Mouse (Mus musculus) neural tube, embryonic 11.5 days (tissue): Measurements from ENCODE around the gene Figla. TPM values are rescaled to one million over a fixed set of nuclear protein-coding genes. Genes with fewer than 3 reads are reported as not detected.

ENCODE experiments used
- ATAC-seq: fragments of 200-750 bp; cut with Nextera tagmentation; 2 replicates; pipeline ENCODE4 v1.8.0; 2017; ENCODE audit warnings: moderate number of reproducible peaks, mild to moderate bottlenecking, moderate TSS enrichment, moderate library complexity; ENCODE audit not compliant: insufficient read depth, low FRiP score, low TSS enrichment
- DNase-seq: peaks from one replicate; pipeline ENCODE4 v3.0.0-alpha.2; 2015; ENCODE audit warnings: low spot score
- H3K27ac ChIP-seq: fragments of 300-500 bp; sonication (generic); 2 replicates; pipeline ENCODE4 v1.5.1; 2014; ENCODE audit warnings: low read depth, mild to moderate bottlenecking, low read length
- H3K27me3 ChIP-seq: fragments of 300-500 bp; sonication (generic); 2 replicates; pipeline ENCODE4 v1.6.1; 2014; ENCODE audit warnings: mild to moderate bottlenecking, low read length, mixed read lengths; ENCODE audit not compliant: control insufficient read depth, insufficient read depth
- H3K36me3 ChIP-seq: fragments of 300-500 bp; sonication (generic); 2 replicates; pipeline ENCODE4 v1.6.1; 2014; ENCODE audit warnings: mild to moderate bottlenecking, low read length, moderate library complexity, mixed read lengths; ENCODE audit not compliant: control insufficient read depth, insufficient read depth
- H3K4me1 ChIP-seq: fragments of 300-500 bp; sonication (generic); 2 replicates; pipeline ENCODE4 v1.6.1; 2014; ENCODE audit warnings: low read length, mixed read lengths; ENCODE audit not compliant: control insufficient read depth, insufficient read depth
- H3K4me2 ChIP-seq: fragments of 300-500 bp; sonication (generic); 2 replicates; pipeline ENCODE4 v1.6.1; 2014; ENCODE audit warnings: low read depth, mild to moderate bottlenecking, moderate library complexity
- H3K4me3 ChIP-seq: fragments of 300-500 bp; sonication (generic); 2 replicates; pipeline ENCODE4 v1.5.1; 2014; ENCODE audit warnings: low read depth, low read length
- H3K9ac ChIP-seq: fragments of 300-500 bp; sonication (generic); 2 replicates; pipeline ENCODE4 v1.6.1; 2014; ENCODE audit warnings: mild to moderate bottlenecking, low read length
- H3K9me3 ChIP-seq: fragments of 300-500 bp; sonication (generic); 2 replicates; pipeline ENCODE4 v1.6.1; 2016; ENCODE audit warnings: low read length; ENCODE audit not compliant: control insufficient read depth
- WGBS: fragments of 180-500 bp; shearing (Covaris S2); extraction: QIAGEN DNeasy Blood & Tissue Kit; methylation state at CpG from one replicate; pipeline ENCODE4 v1.1.7; 2014; 5-methylcytosine and 5-hydroxymethylcytosine counted together
- polyA plus RNA-seq: library from polyadenylated mRNA; unstranded; fragments of >200 nt; fragmentation: Nextera tagmentation; extraction: Ambion mirVana; gene quantifications from 2 replicates; pipeline ENCODE4 v1.2.1, GENCODE M21; 2014

Gene Figla
- polyA plus RNA-seq, 1 experiment from 2014 or later: not detected

GRCm38 (mm10) chr6:86069856-86070255 is 53.9 kb downstream of the Figla start:
- H3K4me1 ChIP-seq: peaks cover 10% of the 10 kb centered on the region
- no peak overlapping the region for H3K4me3 ChIP-seq
- no peak overlapping the region for H3K4me2 ChIP-seq
- no peak overlapping the region for H3K27ac ChIP-seq
- H3K9me3 ChIP-seq: no peaks in the 10 kb centered on the region
- DNase-seq: no peak
- ATAC-seq: no peak
- 90% methylated on average over 3 of the region's 3 CpGs for WGBS
- H3K36me3 ChIP-seq: no peaks in the 10 kb centered on the region
- H3K9ac ChIP-seq: no peak overlapping the region
- H3K27me3 ChIP-seq: no peaks in the 10 kb centered on the region

GRCm38 (mm10) chr6:86070277-86070676 is 54.3 kb downstream of the Figla start:
- 91% methylated on average over 7 of the region's 7 CpGs for WGBS
- H3K9me3 ChIP-seq: no peaks in the 10 kb centered on the region
- peaks cover 6% of the 10 kb centered on the region for H3K4me1 ChIP-seq
- ATAC-seq: no peak
- DNase-seq: no peak
- H3K4me3 ChIP-seq: no peak overlapping the region
- no peaks in the 10 kb centered on the region for H3K36me3 ChIP-seq
- H3K9ac ChIP-seq: no peak overlapping the region
- H3K4me2 ChIP-seq: no peak overlapping the region
- no peak overlapping the region for H3K27ac ChIP-seq
- H3K27me3 ChIP-seq: no peaks in the 10 kb centered on the region

Other genes starting within 250 kb of the Figla start
- not detected in 2 replicates for gene Nat8f6, start 195.2 kb upstream of the Figla start, polyA plus RNA-seq
- gene Nat8f5, start 195.2 kb upstream of the Figla start, polyA plus RNA-seq: not detected in 2 replicates
- gene Nat8, start 184.1 kb upstream of the Figla start, polyA plus RNA-seq: not detected in 2 replicates
- not detected in 2 replicates for gene Nat8f2, start 147.0 kb upstream of the Figla start, polyA plus RNA-seq
- gene Nat8f4, start 111.3 kb upstream of the Figla start, polyA plus RNA-seq: 4.2 and 4.7 TPM in 2 replicates
- gene Tprkb, start 104.3 kb upstream of the Figla start, polyA plus RNA-seq: 27.5 and 34.0 TPM in 2 replicates
- gene Nat8f1, start 100.5 kb upstream of the Figla start, polyA plus RNA-seq: 5.8 and 6.4 TPM in 2 replicates
- 45.0 and 46.9 TPM in 2 replicates for gene Dusp11, start 54.5 kb upstream of the Figla start, polyA plus RNA-seq
- 65.8 and 67.0 TPM in 2 replicates for gene Add2, start 12.5 kb downstream of the Figla start, polyA plus RNA-seq
- 2.0 and 2.2 TPM in 2 replicates for gene Tgfa, start 179.1 kb downstream of the Figla start, polyA plus RNA-seq